Mouse (Mus musculus): ENCODE results near the gene Fam214b. TPM values are rescaled to one million over a fixed set of nuclear protein-coding genes. Genes with fewer than 3 reads are reported as not detected.

The Fam214b gene
- polyA plus RNA-seq, 1 experiment from 2014 or later, result 25.1 TPM

DNA sequence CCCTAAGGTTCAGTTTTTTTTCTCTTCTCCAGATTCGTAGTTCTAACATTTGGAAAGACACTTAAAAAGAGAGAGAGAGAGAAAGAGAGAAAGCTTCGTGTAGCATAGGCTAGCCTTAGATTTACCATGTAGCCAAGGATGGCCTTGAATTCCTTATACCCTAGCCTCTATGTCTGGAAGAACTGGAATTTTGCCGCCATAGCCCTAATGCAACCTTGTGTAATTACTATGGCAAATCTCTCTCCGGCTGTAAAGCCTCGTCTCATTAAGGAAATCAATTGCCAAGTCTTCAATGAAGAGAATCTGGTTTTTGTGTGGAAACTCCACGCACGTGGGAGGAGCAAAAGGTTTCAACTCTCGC is 12.4 kb upstream of the Fam214b start:
- DNase-seq (ENCODE audit: low read depth, low spot score) (no peak), ATAC-seq (no peak)
- TF ChIP-seq CTCF (IDR thresholded peaks at IDR 0.05), result no peak
- H3K27me3 ChIP-seq, result no peaks in the 10 kb centered on the region
- ChIA-PET POLR2A (no interaction called here), CTCF (interaction anchor here (0.8 to 6.5 kb wide), 2 partner anchors 8 to 12 kb away, joined by 3 to 39 read pairs; partner anchors contain the start of gene Fam214b)
- in situ Hi-C loops (cut with MboI; ENCODE audit: low pct_unique_long_range_greater_than_20kb), result no loop called here

DNA sequence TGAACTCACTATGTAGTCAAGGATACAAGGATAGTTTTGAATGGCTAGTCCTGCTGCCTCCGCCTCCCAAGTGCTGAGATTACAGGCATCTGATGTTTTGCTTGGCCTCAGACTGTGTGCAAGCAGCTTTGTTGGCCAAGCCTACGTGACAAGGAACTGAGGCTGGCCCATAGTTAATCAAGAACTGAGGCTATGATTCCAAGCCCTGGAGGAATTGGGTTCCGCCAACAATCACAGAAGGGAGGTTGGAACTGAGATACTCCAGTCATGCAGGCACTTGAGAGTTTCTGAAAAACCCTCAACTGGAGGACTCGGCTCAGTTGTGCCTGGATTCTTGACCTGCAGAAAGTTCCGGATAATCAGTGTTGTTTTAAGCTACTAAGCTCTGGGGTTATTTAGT is 11.6 kb upstream of the Fam214b start:
- H3K27me3 ChIP-seq, result no peaks in the 10 kb centered on the region
- no peak for DNase-seq (ENCODE audit: low read depth, low spot score)
- no peak for TF ChIP-seq CTCF (IDR thresholded peaks at IDR 0.05)
- ChIA-PET POLR2A (interaction anchor here (0.7 kb wide), 1 partner anchor 363 kb away, joined by 3 read pairs; no protein-coding TSS in a partner anchor), CTCF (interaction anchor here (0.8 to 6.5 kb wide), 2 partner anchors 8 to 11 kb away, joined by 3 to 39 read pairs; partner anchors contain the start of gene Fam214b)
- no peak for ATAC-seq
- in situ Hi-C loops (cut with MboI; ENCODE audit: low pct_unique_long_range_greater_than_20kb), result no loop called here

DNA sequence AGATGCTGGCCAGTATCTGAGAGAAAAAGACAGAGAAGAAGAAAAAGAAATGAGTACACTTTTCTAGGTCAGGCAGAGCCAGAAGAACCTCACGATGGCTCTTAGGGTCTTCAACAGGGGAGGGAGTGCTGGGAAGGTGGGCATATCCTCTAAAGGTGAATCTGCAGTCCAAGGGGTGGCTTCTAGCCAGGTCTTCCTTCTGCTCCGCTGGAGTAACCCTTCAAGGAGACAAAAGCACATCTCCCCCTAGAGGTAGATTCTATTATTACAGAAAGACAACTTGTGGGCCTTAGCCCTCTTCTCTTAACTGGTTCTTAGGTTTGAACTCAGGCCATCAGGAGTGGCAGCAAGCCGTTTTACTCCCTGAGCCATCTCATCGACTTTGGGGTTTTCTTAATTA is 6.6 kb upstream of the Fam214b start:
- in situ Hi-C loops (cut with MboI; ENCODE audit: low pct_unique_long_range_greater_than_20kb), result no loop called here
- peak; percentile 49 for TF ChIP-seq CTCF (IDR thresholded peaks at IDR 0.05)
- H3K27me3 ChIP-seq, result no peaks in the 10 kb centered on the region
- DNase-seq (ENCODE audit: low read depth, low spot score) (no peak), ATAC-seq (no peak)
- ChIA-PET POLR2A (interaction anchor here (0.6 kb wide), 1 partner anchor 387 kb away, joined by 3 read pairs; no protein-coding TSS in a partner anchor), CTCF (interaction anchor here (0.7 to 1.4 kb wide), 2 partner anchors 30 to 371 kb away, joined by 3 read pairs; no protein-coding TSS in a partner anchor)

DNA sequence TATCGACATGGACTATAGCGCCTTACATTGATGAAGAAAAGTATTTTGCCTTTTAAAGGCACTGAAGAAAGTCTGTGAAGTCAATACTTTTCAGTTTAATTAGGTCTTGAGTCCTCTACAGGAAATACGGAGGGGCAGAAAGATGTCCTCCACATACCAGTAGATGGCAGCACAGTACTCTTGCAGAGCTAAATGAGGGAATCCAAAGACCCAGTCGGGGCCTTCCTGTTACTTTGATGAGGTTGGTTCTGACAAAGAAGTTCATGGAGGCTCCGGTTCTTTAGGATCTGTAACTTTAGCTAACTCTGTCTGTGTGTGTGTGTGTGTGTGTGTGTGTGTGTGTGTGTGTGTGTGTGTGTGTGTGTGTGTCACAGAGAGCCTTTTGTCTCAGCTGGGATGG is 1.2 kb upstream of the Fam214b start:
- no peak for TF ChIP-seq CTCF (IDR thresholded peaks at IDR 0.05)
- POLR2A ChIA-PET, result interaction anchor here (0.6 kb wide), 3 partner anchors 69 to 1192 kb away, joined by 3 to 5 read pairs (median 3); no protein-coding TSS in a partner anchor
- CTCF ChIA-PET, result interaction anchor here (0.9 to 2.6 kb wide), 10 partner anchors 11 to 219 kb away, joined by 3 to 39 read pairs (median 4); partner anchors contain the start of genes Atp8b5, Stoml2 and Unc13b
- no peak for ATAC-seq
- H3K27me3 ChIP-seq, result no peaks in the 10 kb centered on the region
- in situ Hi-C loops (cut with MboI; ENCODE audit: low pct_unique_long_range_greater_than_20kb), result loop anchor here (5.0 kb wide), 1 partner anchor 375 kb away; no protein-coding TSS in a partner anchor
- DNase-seq (ENCODE audit: low read depth, low spot score), result no peak

DNA sequence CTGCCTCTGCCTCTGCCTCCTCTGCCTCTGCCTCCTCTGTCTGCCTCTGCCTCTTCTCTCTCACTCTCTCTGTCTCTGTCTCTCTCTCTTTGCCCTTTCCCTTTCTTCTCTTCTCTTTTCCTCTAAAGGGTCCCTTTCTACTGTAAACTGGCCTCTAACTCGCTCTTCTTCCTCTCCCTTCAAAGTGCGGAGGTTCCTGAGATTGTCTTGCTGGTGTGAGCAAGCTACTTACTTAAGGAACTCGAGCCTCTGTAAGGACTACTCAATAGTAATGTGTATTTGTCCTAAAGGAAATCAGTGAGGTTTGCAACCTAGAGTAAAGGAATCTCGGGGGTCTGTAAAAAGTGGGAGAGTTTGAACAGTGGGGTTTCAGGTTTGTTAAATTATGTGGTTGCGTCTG is 587 bp upstream of the Fam214b start:
- CTCF ChIA-PET, result interaction anchor here (1.1 to 2.6 kb wide), 9 partner anchors 12 to 211 kb away, joined by 3 to 39 read pairs (median 4); partner anchors contain the start of genes Stoml2 and Unc13b
- in situ Hi-C loops (cut with MboI; ENCODE audit: low pct_unique_long_range_greater_than_20kb), result loop anchor here (5.0 kb wide), 1 partner anchor 376 kb away; no protein-coding TSS in a partner anchor
- POLR2A ChIA-PET, result interaction anchor here (0.6 kb wide), 2 partner anchors 124 to 1193 kb away, joined by 3 read pairs; no protein-coding TSS in a partner anchor
- H3K27me3 ChIP-seq, result no peaks in the 10 kb centered on the region
- no peak for TF ChIP-seq CTCF (IDR thresholded peaks at IDR 0.05)
- ATAC-seq (no peak), DNase-seq (ENCODE audit: low read depth, low spot score) (no peak)

DNA sequence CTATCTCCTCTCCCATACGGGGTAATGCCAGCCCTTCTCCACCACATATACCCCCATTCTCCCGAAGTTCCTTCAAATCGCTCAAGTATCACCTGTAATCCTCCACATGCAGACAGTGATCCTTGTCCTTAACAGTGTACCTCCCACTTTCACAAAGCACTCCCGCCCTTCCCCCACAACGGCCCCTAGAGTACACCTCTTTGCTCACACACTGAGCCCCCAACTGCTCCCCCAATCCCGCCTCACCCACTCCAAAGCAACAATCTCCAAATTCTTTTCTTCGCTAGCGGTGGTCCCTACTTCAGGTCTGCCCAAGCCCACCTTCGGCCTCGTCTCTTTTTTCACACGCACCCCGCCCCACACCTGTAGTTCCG is 748 bp downstream of the Fam214b start:
- H3K27me3 ChIP-seq, result no peaks in the 10 kb centered on the region
- DNase-seq (ENCODE audit: low read depth, low spot score) (no peak), ATAC-seq (no peak)
- in situ Hi-C loops (cut with MboI; ENCODE audit: low pct_unique_long_range_greater_than_20kb), result loop anchor here (5.0 kb wide), 1 partner anchor 377 kb away; no protein-coding TSS in a partner anchor
- ChIA-PET POLR2A (interaction anchor here (0.6 kb wide), 1 partner anchor 35 kb away, joined by 3 read pairs; no protein-coding TSS in a partner anchor), CTCF (no interaction called here)
- TF ChIP-seq CTCF (IDR thresholded peaks at IDR 0.05), result no peak

DNA sequence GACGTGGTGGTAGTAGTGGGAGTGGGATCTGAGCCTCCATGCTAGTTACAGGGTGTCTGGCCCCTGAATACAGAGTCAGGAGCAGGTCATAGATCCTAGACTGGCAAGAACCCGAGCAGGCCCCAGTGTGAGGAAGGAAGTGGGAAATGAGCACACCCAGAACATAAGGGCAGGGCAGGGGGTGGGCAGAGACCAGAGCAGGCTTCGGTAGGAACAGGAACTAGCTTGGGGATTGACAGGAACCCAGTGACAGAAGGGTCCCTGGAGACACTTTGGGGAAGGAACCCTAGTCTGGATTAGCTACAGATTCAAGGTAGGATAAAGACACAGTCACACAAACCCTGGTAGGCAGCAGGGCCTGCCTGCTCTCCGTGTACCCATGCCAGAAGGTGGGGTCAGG is 1.3 kb downstream of the Fam214b start:
- in situ Hi-C loops (cut with MboI; ENCODE audit: low pct_unique_long_range_greater_than_20kb), result loop anchor here (5.0 kb wide), 1 partner anchor 378 kb away; no protein-coding TSS in a partner anchor
- no peak for TF ChIP-seq CTCF (IDR thresholded peaks at IDR 0.05)
- CTCF ChIA-PET, result no interaction called here
- no peak for DNase-seq (ENCODE audit: low read depth, low spot score)
- POLR2A ChIA-PET, result interaction anchor here (0.6 kb wide), 1 partner anchor 36 kb away, joined by 3 read pairs; no protein-coding TSS in a partner anchor
- H3K27me3 ChIP-seq, result no peaks in the 10 kb centered on the region
- ATAC-seq, result no peak

DNA sequence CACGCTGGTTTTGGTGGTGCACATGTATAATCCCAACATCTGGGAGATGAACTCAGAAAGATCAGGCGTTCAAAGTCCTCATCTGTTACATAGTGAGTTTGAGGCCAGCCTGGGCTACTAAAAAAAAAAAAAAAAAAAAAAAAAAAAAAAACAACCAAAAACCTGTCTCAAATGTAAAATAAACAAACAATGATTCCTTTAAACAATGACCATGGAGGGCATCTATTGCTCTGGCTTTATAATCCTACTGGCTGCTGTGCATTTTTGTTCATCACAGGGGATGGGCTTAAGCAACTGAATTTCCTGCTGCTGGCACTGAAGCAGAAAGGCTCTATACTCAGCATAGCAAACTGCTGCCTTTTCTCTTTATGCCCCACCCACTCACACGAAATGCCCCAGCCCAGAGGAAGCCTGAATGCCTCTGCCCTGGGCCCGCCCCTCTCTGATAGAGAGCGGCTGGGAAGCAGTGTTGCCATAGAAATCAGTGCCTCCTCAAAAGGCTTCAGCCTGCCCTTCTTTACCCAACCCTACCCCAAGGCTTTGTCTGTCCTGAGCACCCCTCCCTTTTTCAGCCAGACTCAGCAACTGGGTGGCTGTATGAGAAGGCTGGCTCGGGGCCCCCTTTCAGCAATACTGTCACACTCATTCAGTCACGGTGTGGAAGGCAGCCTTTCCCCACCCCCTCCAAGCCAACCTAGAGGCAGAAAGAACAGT is 2.2 kb downstream of the Fam214b start:
- no peak for TF ChIP-seq CTCF (IDR thresholded peaks at IDR 0.05)
- POLR2A ChIA-PET, result no interaction called here

DNA sequence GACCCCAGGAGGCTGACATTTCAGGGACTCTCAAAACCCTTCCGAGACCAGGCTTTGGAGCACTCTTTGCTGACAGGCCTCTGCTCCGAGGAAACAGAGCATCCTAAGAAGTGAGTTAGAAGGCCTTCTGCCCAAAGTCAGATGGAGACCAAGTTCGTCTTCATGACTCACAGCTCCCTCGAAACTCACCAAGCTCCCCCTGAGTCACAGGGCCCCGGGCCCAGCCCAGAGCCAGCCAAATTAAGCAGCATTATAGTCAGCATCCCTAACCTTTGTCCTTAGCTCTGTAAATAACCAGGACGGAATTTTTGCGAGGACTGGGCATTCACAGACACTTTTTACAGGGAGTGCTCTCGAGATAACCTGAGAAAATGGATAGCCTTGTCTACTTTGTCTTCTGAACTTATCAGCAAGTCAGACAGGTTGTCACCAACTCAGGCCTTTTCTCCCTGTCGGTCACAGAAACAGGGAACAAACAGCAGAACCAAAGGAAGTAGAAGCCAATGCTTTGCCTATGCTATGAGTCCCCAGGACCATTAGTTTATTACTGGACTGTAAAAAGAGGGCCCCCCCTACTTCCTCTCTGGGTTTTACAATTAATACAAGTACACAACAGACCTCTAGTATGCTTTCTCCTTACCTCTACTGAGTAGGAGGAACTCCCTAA is 5.0 kb downstream of the Fam214b start:
- CTCF ChIA-PET, result interaction anchor here (0.8 kb wide), 1 partner anchor 15 kb away, joined by 3 read pairs; the partner anchor contains the start of gene Pigo
- POLR2A ChIA-PET, result interaction anchor here (1.0 kb wide), 1 partner anchor 10 kb away, joined by 3 read pairs; no protein-coding TSS in a partner anchor
- ATAC-seq (no peak), DNase-seq (ENCODE audit: low read depth, low spot score) (no peak)
- TF ChIP-seq CTCF (IDR thresholded peaks at IDR 0.05), result no peak
- in situ Hi-C loops (cut with MboI; ENCODE audit: low pct_unique_long_range_greater_than_20kb), result no loop called here
- H3K27me3 ChIP-seq, result no peaks in the 10 kb centered on the region

More for the DNA sequence above, 2.2 kb downstream of the Fam214b start:
- H3K27me3 ChIP-seq, result no peaks in the 10 kb centered on the region
- in situ Hi-C loops (cut with MboI; ENCODE audit: low pct_unique_long_range_greater_than_20kb), result no loop called here
- ATAC-seq (no peak), DNase-seq (ENCODE audit: low read depth, low spot score) (no peak)
- CTCF ChIA-PET, result no interaction called here

DNA sequence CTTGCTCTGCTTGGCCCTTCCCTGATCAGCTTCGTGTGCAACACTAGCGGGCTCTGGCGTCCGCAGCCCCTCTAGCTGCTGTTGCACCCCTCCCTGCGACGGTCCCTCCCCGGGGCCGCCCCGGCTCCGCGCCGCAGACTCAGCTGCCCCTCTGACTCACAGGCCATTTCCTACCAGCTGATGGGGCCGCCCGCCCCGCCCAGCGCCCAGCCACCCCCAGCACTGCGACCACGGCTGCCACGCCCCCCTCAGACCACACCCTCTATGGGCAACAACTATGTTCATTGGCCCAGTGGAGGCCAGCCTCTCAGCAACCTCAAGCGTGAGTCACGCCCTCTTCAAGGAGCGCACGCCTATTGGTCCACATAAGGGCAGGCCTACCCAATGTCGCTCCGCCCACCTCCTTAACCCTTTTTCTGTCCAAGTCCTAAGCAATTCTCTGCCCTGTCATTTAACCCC is 5.9 kb downstream of the Fam214b start:
- POLR2A ChIA-PET, result interaction anchor here (1.0 to 1.1 kb wide), 2 partner anchors 8 to 10 kb away, joined by 3 read pairs; partner anchors contain the start of gene Stoml2
- CTCF ChIA-PET, result no interaction called here
- ATAC-seq (peak; percentile 90), DNase-seq (ENCODE audit: low read depth, low spot score) (peak; percentile 89)
- H3K27me3 ChIP-seq, result no peaks in the 10 kb centered on the region
- in situ Hi-C loops (cut with MboI; ENCODE audit: low pct_unique_long_range_greater_than_20kb), result no loop called here
- no peak for TF ChIP-seq CTCF (IDR thresholded peaks at IDR 0.05)
